Mouse (Mus musculus): ENCODE data around the gene Shank2.

The Shank2 gene

GRCm38 (mm10) chr7:144001628-144002027, at the start of gene Shank2:
Gene Shank2 (plus strand): TSS chr7:144001928.
- no peak for DNase-seq (ENCODE audit: low spot score)

GRCm38 (mm10) chr7:143952130-143952529, 49.6 kb upstream of the Shank2 start:
- DNase-seq (ENCODE audit: low spot score), result peak; percentile 21

GRCm38 (mm10) chr7:143956575-143957295, 45.0 kb upstream of the Shank2 start:
- DNase-seq (ENCODE audit: low spot score), result peak; percentile 31

GRCm38 (mm10) chr7:143958030-143958565, 43.6 kb upstream of the Shank2 start:
- no peak for DNase-seq (ENCODE audit: low spot score)

GRCm38 (mm10) chr7:143963813-143964212, 37.9 kb upstream of the Shank2 start:
- DNase-seq (ENCODE audit: low spot score), result no peak

GRCm38 (mm10) chr7:143966621-143967020, 35.1 kb upstream of the Shank2 start:
- peak; percentile 60 for DNase-seq (ENCODE audit: low spot score)

GRCm38 (mm10) chr7:143977491-143977830, 24.3 kb upstream of the Shank2 start:
- DNase-seq (ENCODE audit: low spot score), result no peak

- no peak for DNase-seq (ENCODE audit: low spot score)
These were observed 23.7 kb upstream of the Shank2 start for GRCm38 (mm10) chr7:143977831-143978682.

- peak; percentile 55 for DNase-seq (ENCODE audit: low spot score)
These were observed 22.9 kb upstream of the Shank2 start for GRCm38 (mm10) chr7:143978741-143979371.

- no peak for DNase-seq (ENCODE audit: low spot score)
These were observed 21.7 kb upstream of the Shank2 start for GRCm38 (mm10) chr7:143979986-143980385.

GRCm38 (mm10) chr7:143986281-143986680, 15.4 kb upstream of the Shank2 start:
- DNase-seq (ENCODE audit: low spot score), result peak; percentile 14

- DNase-seq (ENCODE audit: low spot score), result no peak
These were observed 10.6 kb upstream of the Shank2 start for GRCm38 (mm10) chr7:143991160-143991559.

- no peak for DNase-seq (ENCODE audit: low spot score)
These were observed 2.7 kb upstream of the Shank2 start for GRCm38 (mm10) chr7:143999073-143999472.

GRCm38 (mm10) chr7:144003471-144003870, 1.7 kb downstream of the Shank2 start:
- no peak for DNase-seq (ENCODE audit: low spot score)

GRCm38 (mm10) chr7:144008079-144008478, 6.4 kb downstream of the Shank2 start:
- DNase-seq (ENCODE audit: low spot score), result no peak

- DNase-seq (ENCODE audit: low spot score), result peak; percentile 73
These were observed 7.3 kb downstream of the Shank2 start for GRCm38 (mm10) chr7:144008985-144009384.

- DNase-seq (ENCODE audit: low spot score), result no peak
These were observed 12.8 kb downstream of the Shank2 start for GRCm38 (mm10) chr7:144014485-144014884.

GRCm38 (mm10) chr7:144021801-144022200, 20.1 kb downstream of the Shank2 start:
- no peak for DNase-seq (ENCODE audit: low spot score)

- DNase-seq (ENCODE audit: low spot score), result no peak
These were observed 21.0 kb downstream of the Shank2 start for GRCm38 (mm10) chr7:144022682-144023081.

GRCm38 (mm10) chr7:144023561-144023960, 21.8 kb downstream of the Shank2 start:
- DNase-seq (ENCODE audit: low spot score), result no peak

GRCm38 (mm10) chr7:144026024-144026752, 24.5 kb downstream of the Shank2 start:
- DNase-seq (ENCODE audit: low spot score), result no peak

GRCm38 (mm10) chr7:144029246-144029645, 27.5 kb downstream of the Shank2 start:
- no peak for DNase-seq (ENCODE audit: low spot score)

All from lung, postnatal 25 days (tissue).